Mouse (Mus musculus) testis, adult 2 months (tissue): ENCODE data around the gene Kntc1. TPM values are rescaled to one million over a fixed set of nuclear protein-coding genes. Genes with fewer than 3 reads are reported as not detected.

Experiments
- H3K27ac ChIP-seq: fragments of 200-500 bp; 2 replicates; pipeline ENCODE4 v1.5.1; 2012; ENCODE audit warnings: low read depth, low read length; ENCODE audit not compliant: control insufficient read depth, insufficient read depth
- H3K27me3 ChIP-seq: fragments of 200-500 bp; 2 replicates; pipeline ENCODE4 v1.6.1; 2012; ENCODE audit warnings: mild to moderate bottlenecking, low read length, moderate library complexity; ENCODE audit not compliant: control insufficient read depth, insufficient read depth
- H3K36me3 ChIP-seq: fragments of 200-500 bp; 2 replicates; pipeline ENCODE4 v1.6.1; 2012; ENCODE audit warnings: mild to moderate bottlenecking, low read length; ENCODE audit not compliant: control insufficient read depth, insufficient read depth
- H3K4me1 ChIP-seq: fragments of 200-500 bp; 2 replicates; pipeline ENCODE4 v1.6.1; 2012; ENCODE audit warnings: low read length; ENCODE audit not compliant: control insufficient read depth, insufficient read depth
- H3K4me3 ChIP-seq: fragments of 200-500 bp; 2 replicates; pipeline ENCODE4 v1.5.1; 2012; ENCODE audit warnings: low read depth, mild to moderate bottlenecking, low read length, moderate library complexity, mixed read lengths; ENCODE audit not compliant: control insufficient read depth
- CTCF ChIP-seq: fragments of 200-500 bp; IDR thresholded peaks from 2 replicates; pipeline ENCODE4 v1.5.1; 2012; ENCODE audit warnings: low read depth, mild to moderate bottlenecking, inconsistent platforms, low read length, moderate library complexity; ENCODE audit not compliant: control insufficient read depth, insufficient read depth, insufficient replicate concordance
- POLR2A ChIP-seq: fragments of 200-500 bp; IDR thresholded peaks from 2 replicates; pipeline ENCODE4 v1.6.1; 2012; ENCODE audit warnings: low read depth, mild to moderate bottlenecking, inconsistent platforms, low read length, moderate library complexity; ENCODE audit not compliant: control insufficient read depth
- polyA plus RNA-seq: library from polyadenylated mRNA; depleted of rRNA; stranded (reverse); fragments of >200 nt; gene quantifications from 2 replicates; pipeline ENCODE4 v1.2.3, GENCODE M21; 2012; rRNA removed

Gene Kntc1
- polyA plus RNA-seq, result 10.0 and 11.3 TPM in 2 replicates

GRCm38 (mm10) chr5:123749065-123750064 is at the start of gene Kntc1, which contains the start of gene Rsrc2:
Gene Kntc1 (plus strand): TSS chr5:123749716.
Gene Rsrc2 (minus strand): TSS chr5:123749414.
- Histone ChIP-seq H3K27ac (peak within 1 kb of the TSS; percentile 100), H3K4me1 (no peaks in the 10 kb centered on the region), H3K27me3 (no peaks in the 10 kb centered on the region), H3K4me3 (peak within 1 kb of the TSS; percentile 99), H3K36me3 (no peaks in the 10 kb centered on the region)
- TF ChIP-seq POLR2A, result peak; percentile 98
- no peak for TF ChIP-seq CTCF

DNA sequence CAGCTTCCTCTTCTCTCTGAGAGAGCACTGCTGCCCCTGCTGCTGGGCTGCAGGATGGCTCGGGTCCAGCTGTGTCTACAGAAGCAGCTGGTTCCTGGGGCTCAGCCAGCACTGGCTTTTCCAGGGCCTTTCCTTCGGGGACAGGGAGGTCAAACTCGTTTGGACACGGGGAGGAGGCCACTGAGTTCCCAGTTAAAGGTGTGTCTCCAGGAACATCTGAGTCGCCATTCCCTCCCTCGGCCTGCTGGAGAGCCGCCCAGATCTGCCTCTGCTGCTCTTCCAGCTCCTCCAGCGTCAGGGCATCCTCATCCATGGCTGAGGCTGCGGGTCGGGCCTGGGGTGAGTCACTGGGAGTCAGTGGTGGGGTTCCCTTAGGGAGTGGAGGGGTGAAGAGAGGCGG is 48.9 kb upstream of the Kntc1 start:
- Histone ChIP-seq H3K4me3 (no peak overlapping the region), H3K27me3 (no peaks in the 10 kb centered on the region), H3K36me3 (peaks cover 2% of the 10 kb centered on the region; the same call in 1 of the 2 replicates), H3K27ac (no peak overlapping the region), H3K4me1 (peaks cover 3% of the 10 kb centered on the region; the same call in 1 of the 2 replicates)
- no peak for TF ChIP-seq CTCF
- no peak for TF ChIP-seq POLR2A

GRCm38 (mm10) chr5:123708598-123708997 is 40.9 kb upstream of the Kntc1 start:
- Histone ChIP-seq H3K36me3 (peaks cover 2% of the 10 kb centered on the region), H3K4me1 (no peaks in the 10 kb centered on the region)
- no peak for TF ChIP-seq CTCF
- no peak for TF ChIP-seq POLR2A

DNA sequence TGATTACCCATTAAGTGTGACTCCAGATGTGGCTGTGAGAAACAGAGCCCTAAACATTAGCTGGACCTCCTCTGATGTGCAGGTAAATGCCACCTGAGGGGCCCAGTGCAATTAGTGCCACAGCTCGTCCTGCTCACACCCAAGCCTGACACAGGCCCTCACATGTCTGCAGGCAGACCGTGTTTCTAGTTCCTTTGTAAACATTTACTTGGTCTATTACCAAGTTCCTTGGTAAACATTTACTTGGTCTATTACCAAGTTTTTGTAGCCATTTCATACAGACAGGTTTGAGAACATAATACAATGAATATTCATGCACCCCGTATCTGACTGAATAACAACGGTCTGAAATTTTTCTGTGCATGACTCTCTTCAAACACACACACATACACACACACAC is 39.9 kb upstream of the Kntc1 start:
- Histone ChIP-seq H3K27ac (no peak overlapping the region), H3K4me1 (no peaks in the 10 kb centered on the region), H3K36me3 (no peaks in the 10 kb centered on the region; the same call in 1 of the 2 replicates), H3K27me3 (no peaks in the 10 kb centered on the region), H3K4me3 (no peak overlapping the region)
- TF ChIP-seq CTCF (no peak), POLR2A (no peak)

More at GRCm38 (mm10) chr5:123708598-123708997, 40.9 kb upstream of the Kntc1 start:
- Histone ChIP-seq H3K4me3 (no peak overlapping the region), H3K27me3 (no peaks in the 10 kb centered on the region), H3K27ac (no peak overlapping the region)

- no peaks in the 10 kb centered on the region for H3K4me1 ChIP-seq
- H3K4me3 ChIP-seq, result no peak overlapping the region
- H3K27ac ChIP-seq, result no peak overlapping the region
- no peaks in the 10 kb centered on the region for H3K36me3 ChIP-seq
- H3K27me3 ChIP-seq, result no peaks in the 10 kb centered on the region
- no peak for TF ChIP-seq CTCF
- no peak for TF ChIP-seq POLR2A
Measured at GRCm38 (mm10) chr5:123713782-123714181, 35.7 kb upstream of the Kntc1 start.

GRCm38 (mm10) chr5:123714622-123715021 is 34.9 kb upstream of the Kntc1 start:
- H3K4me3 ChIP-seq, result no peak overlapping the region
- no peaks in the 10 kb centered on the region for H3K36me3 ChIP-seq
- no peak overlapping the region for H3K27ac ChIP-seq
- no peaks in the 10 kb centered on the region for H3K4me1 ChIP-seq
- TF ChIP-seq CTCF, result no peak
- no peak for TF ChIP-seq POLR2A
- H3K27me3 ChIP-seq, result no peaks in the 10 kb centered on the region
